Mouse (Mus musculus): ENCODE data around the gene Dgcr2. TPM values are rescaled to one million over a fixed set of nuclear protein-coding genes. Genes with fewer than 3 reads are reported as not detected.

The Dgcr2 gene
- polyA plus RNA-seq, 1 experiment from 2014 or later = 105 TPM

- H3K27me3 ChIP-seq (ENCODE audit: insufficient read depth, low read length) = peaks cover 50% of the 10 kb centered on the region
- TF ChIP-seq CTCF (IDR thresholded peaks at IDR 0.05; ENCODE audit: low read depth) = no peak
- H3K27ac ChIP-seq (ENCODE audit: low read depth) = no peak overlapping the region
- no peak overlapping the region for H3K4me3 ChIP-seq (ENCODE audit: low read depth, low read length)
- ATAC-seq (ENCODE audit: insufficient read depth) (no peak), DNase-seq (no peak)
- H3K36me3 ChIP-seq (ENCODE audit: insufficient read depth) = no peaks in the 10 kb centered on the region
- no peak overlapping the region for H3K4me2 ChIP-seq
- no peaks in the 10 kb centered on the region for H3K9me3 ChIP-seq (ENCODE audit: low read depth, low read length)
- H3K9ac ChIP-seq = no peak overlapping the region
- H3K4me1 ChIP-seq (ENCODE audit: insufficient read depth) = 0 out of 2 replicates have a peak, but pooled peaks cover 5% of the 10 kb centered on the region
- WGBS = 63% methylated on average over 10 of the region's 10 CpGs
Measured at GRCm38 (mm10) chr16:17830385-17831178, 67.8 kb downstream of the Dgcr2 start.

GRCm38 (mm10) chr16:17828867-17829266, 69.5 kb downstream of the Dgcr2 start:
- Histone ChIP-seq H3K36me3 (ENCODE audit: insufficient read depth) (no peaks in the 10 kb centered on the region), H3K4me3 (ENCODE audit: low read depth, low read length) (no peak overlapping the region), H3K27me3 (ENCODE audit: insufficient read depth, low read length) (peaks cover 33% of the 10 kb centered on the region), H3K9me3 (ENCODE audit: low read depth, low read length) (no peaks in the 10 kb centered on the region), H3K27ac (ENCODE audit: low read depth) (no peak overlapping the region), H3K9ac (no peak overlapping the region), H3K4me1 (ENCODE audit: insufficient read depth) (0 out of 2 replicates have a peak, but pooled peaks cover 5% of the 10 kb centered on the region), H3K4me2 (no peak overlapping the region)
- DNase-seq = no peak
- no peak for ATAC-seq (ENCODE audit: insufficient read depth)
- 73% methylated on average over 3 of the region's 3 CpGs for WGBS
- no peak for TF ChIP-seq CTCF (IDR thresholded peaks at IDR 0.05; ENCODE audit: low read depth)

- TF ChIP-seq CTCF (IDR thresholded peaks at IDR 0.05; ENCODE audit: low read depth) = no peak
- H3K27ac ChIP-seq (ENCODE audit: low read depth) = no peak overlapping the region
- 73% methylated on average over 2 of the region's 2 CpGs for WGBS
- H3K4me3 ChIP-seq (ENCODE audit: low read depth, low read length) = no peak overlapping the region
- H3K9ac ChIP-seq = no peak overlapping the region
- 0 out of 2 replicates have a peak, but pooled peaks cover 3% of the 10 kb centered on the region for H3K4me1 ChIP-seq (ENCODE audit: insufficient read depth)
- H3K27me3 ChIP-seq (ENCODE audit: insufficient read depth, low read length) = peaks cover 28% of the 10 kb centered on the region
- ATAC-seq (ENCODE audit: insufficient read depth) (no peak), DNase-seq (no peak)
- H3K36me3 ChIP-seq (ENCODE audit: insufficient read depth) = no peaks in the 10 kb centered on the region
- no peaks in the 10 kb centered on the region for H3K9me3 ChIP-seq (ENCODE audit: low read depth, low read length)
- H3K4me2 ChIP-seq = no peak overlapping the region
Measured at GRCm38 (mm10) chr16:17828229-17828628, 70.1 kb downstream of the Dgcr2 start.

- Histone ChIP-seq H3K27ac (ENCODE audit: low read depth) (no peak overlapping the region), H3K9me3 (ENCODE audit: low read depth, low read length) (no peaks in the 10 kb centered on the region), H3K9ac (no peak overlapping the region), H3K4me3 (ENCODE audit: low read depth, low read length) (no peak overlapping the region), H3K4me2 (no peak overlapping the region), H3K4me1 (ENCODE audit: insufficient read depth) (no peaks in the 10 kb centered on the region), H3K36me3 (ENCODE audit: insufficient read depth) (no peaks in the 10 kb centered on the region), H3K27me3 (ENCODE audit: insufficient read depth, low read length) (peaks cover 11% of the 10 kb centered on the region)
- 70% methylated on average over 2 of the region's 2 CpGs for WGBS
- no peak for DNase-seq
- ATAC-seq (ENCODE audit: insufficient read depth) = no peak
- TF ChIP-seq CTCF (IDR thresholded peaks at IDR 0.05; ENCODE audit: low read depth) = no peak
Measured at GRCm38 (mm10) chr16:17826500-17826899, 71.9 kb downstream of the Dgcr2 start.

GRCm38 (mm10) chr16:17816528-17816927, 81.8 kb downstream of the Dgcr2 start:
- Histone ChIP-seq H3K27me3 (ENCODE audit: insufficient read depth, low read length) (peaks cover 10% of the 10 kb centered on the region; the same call in 1 of the 2 replicates), H3K27ac (ENCODE audit: low read depth) (no peak overlapping the region), H3K4me1 (ENCODE audit: insufficient read depth) (no peaks in the 10 kb centered on the region), H3K36me3 (ENCODE audit: insufficient read depth) (no peaks in the 10 kb centered on the region), H3K4me3 (ENCODE audit: low read depth, low read length) (no peak overlapping the region), H3K9ac (no peak overlapping the region), H3K4me2 (no peak overlapping the region), H3K9me3 (ENCODE audit: low read depth, low read length) (no peaks in the 10 kb centered on the region)
- TF ChIP-seq CTCF (IDR thresholded peaks at IDR 0.05; ENCODE audit: low read depth) = no peak
- DNase-seq (no peak), ATAC-seq (ENCODE audit: insufficient read depth) (no peak)
- 84% methylated on average over 8 of the region's 8 CpGs for WGBS

- WGBS = 2% methylated on average over 62 of the region's 63 CpGs
- ATAC-seq (ENCODE audit: insufficient read depth) (peak; percentile 85), DNase-seq (peak; percentile 87)
- Histone ChIP-seq H3K36me3 (ENCODE audit: insufficient read depth) (no peaks in the 10 kb centered on the region), H3K4me3 (ENCODE audit: low read depth, low read length) (peak overlapping the region; percentile 44), H3K9me3 (ENCODE audit: low read depth, low read length) (no peaks in the 10 kb centered on the region), H3K9ac (peak overlapping the region; percentile 52), H3K27ac (ENCODE audit: low read depth) (no peak overlapping the region), H3K4me2 (peak overlapping the region; percentile 87), H3K27me3 (ENCODE audit: insufficient read depth, low read length) (peaks cover 10% of the 10 kb centered on the region; the same call in 1 of the 2 replicates), H3K4me1 (ENCODE audit: insufficient read depth) (no peaks in the 10 kb centered on the region)
- peak; percentile 99 for TF ChIP-seq CTCF (IDR thresholded peaks at IDR 0.05; ENCODE audit: low read depth)
Measured at GRCm38 (mm10) chr16:17815411-17816402, 82.7 kb downstream of the Dgcr2 start.

Measured in lung, embryonic 14.5 days (tissue).